Mouse (Mus musculus) lung, embryonic 16.5 days (tissue): Measurements from ENCODE around the gene Gm5751. TPM values are rescaled to one million over a fixed set of nuclear protein-coding genes. Genes with fewer than 3 reads are reported as not detected.

Source experiments
- ATAC-seq: fragments of 200-750 bp; cut with Nextera tagmentation; 2 replicates; pipeline ENCODE4 v1.8.0; 2017; ENCODE audit warnings: low read depth, mild to moderate bottlenecking, moderate library complexity
- H3K27ac ChIP-seq: fragments of 300-500 bp; sonication (generic); 2 replicates; pipeline ENCODE4 v1.5.1; 2014; ENCODE audit warnings: mild to moderate bottlenecking, control low read depth, low read length
- H3K27me3 ChIP-seq: fragments of 300-500 bp; sonication (generic); 2 replicates; pipeline ENCODE4 v1.6.1; 2014; ENCODE audit warnings: low read depth, low read length, mixed read lengths; ENCODE audit not compliant: control insufficient read depth, insufficient read depth
- H3K36me3 ChIP-seq: fragments of 300-500 bp; sonication (generic); 2 replicates; pipeline ENCODE4 v1.6.1; 2014; ENCODE audit warnings: low read length; ENCODE audit not compliant: control insufficient read depth, insufficient read depth
- H3K4me1 ChIP-seq: fragments of 300-500 bp; sonication (generic); replicated peaks from 2 replicates; pipeline ENCODE4 v1.6.1; 2014; ENCODE audit warnings: low read length, mixed read lengths; ENCODE audit not compliant: control insufficient read depth, insufficient read depth
- H3K4me2 ChIP-seq: fragments of 300-500 bp; sonication (generic); 2 replicates; pipeline ENCODE4 v1.6.1; 2014; ENCODE audit warnings: low read depth, low read length, control low read depth
- H3K4me3 ChIP-seq: fragments of 300-500 bp; sonication (generic); 2 replicates; pipeline ENCODE4 v1.5.1; 2014; ENCODE audit warnings: mild to moderate bottlenecking, low read length, control low read depth
- H3K9ac ChIP-seq: fragments of 300-500 bp; sonication (generic); 2 replicates; pipeline ENCODE4 v1.6.1; 2014; ENCODE audit warnings: low read length, control low read depth
- H3K9me3 ChIP-seq: fragments of 300-500 bp; sonication (generic); 2 replicates; pipeline ENCODE4 v1.6.1; 2016; ENCODE audit warnings: low read length; ENCODE audit not compliant: control insufficient read depth
- WGBS: fragments of 180-500 bp; shearing (Covaris S2); extraction: QIAGEN DNeasy Blood & Tissue Kit; methylation state at CpG from one replicate; pipeline ENCODE4 v1.1.7; 2014; 5-methylcytosine and 5-hydroxymethylcytosine counted together
- polyA plus RNA-seq: library from polyadenylated mRNA; unstranded; fragments of >200 nt; fragmentation: Nextera tagmentation; extraction: Ambion mirVana; gene quantifications from 2 replicates; pipeline ENCODE4 v1.2.1, GENCODE M21; 2015

The Gm5751 gene
- polyA plus RNA-seq, 1 experiment from 2014 or later: not detected

GRCm38 (mm10) chrX:8900823-8901222 lies 26.8 kb downstream of the Gm5751 start:
- H3K9ac ChIP-seq: no peak overlapping the region
- no peak for ATAC-seq
- H3K36me3 ChIP-seq: no peaks in the 10 kb centered on the region
- H3K4me3 ChIP-seq: no peak overlapping the region
- no peaks in the 10 kb centered on the region for H3K27me3 ChIP-seq
- no peak overlapping the region for H3K4me2 ChIP-seq
- no peak overlapping the region for H3K27ac ChIP-seq
- H3K4me1 ChIP-seq: no peaks in the 10 kb centered on the region
- H3K9me3 ChIP-seq: no peaks in the 10 kb centered on the region
- WGBS: 37% methylated on average over 4 of the region's 4 CpGs

GRCm38 (mm10) chrX:8901906-8902472 lies 27.9 kb downstream of the Gm5751 start:
- Histone ChIP-seq H3K4me1 (no peaks in the 10 kb centered on the region), H3K9me3 (no peaks in the 10 kb centered on the region), H3K4me3 (no peak overlapping the region), H3K9ac (no peak overlapping the region), H3K36me3 (no peaks in the 10 kb centered on the region), H3K27ac (no peak overlapping the region), H3K4me2 (no peak overlapping the region), H3K27me3 (no peaks in the 10 kb centered on the region)
- no peak for ATAC-seq
- 27% methylated on average over 7 of the region's 7 CpGs for WGBS

- no peaks in the 10 kb centered on the region for H3K9me3 ChIP-seq
- WGBS: 68% methylated on average over 4 of the region's 4 CpGs
- H3K4me3 ChIP-seq: no peak overlapping the region
- no peaks in the 10 kb centered on the region for H3K4me1 ChIP-seq
- H3K27me3 ChIP-seq: no peaks in the 10 kb centered on the region
- no peak for ATAC-seq
- H3K9ac ChIP-seq: no peak overlapping the region
- H3K4me2 ChIP-seq: no peak overlapping the region
- no peaks in the 10 kb centered on the region for H3K36me3 ChIP-seq
- no peak overlapping the region for H3K27ac ChIP-seq
These were observed 47.0 kb downstream of the Gm5751 start for GRCm38 (mm10) chrX:8921080-8921479.

DNA sequence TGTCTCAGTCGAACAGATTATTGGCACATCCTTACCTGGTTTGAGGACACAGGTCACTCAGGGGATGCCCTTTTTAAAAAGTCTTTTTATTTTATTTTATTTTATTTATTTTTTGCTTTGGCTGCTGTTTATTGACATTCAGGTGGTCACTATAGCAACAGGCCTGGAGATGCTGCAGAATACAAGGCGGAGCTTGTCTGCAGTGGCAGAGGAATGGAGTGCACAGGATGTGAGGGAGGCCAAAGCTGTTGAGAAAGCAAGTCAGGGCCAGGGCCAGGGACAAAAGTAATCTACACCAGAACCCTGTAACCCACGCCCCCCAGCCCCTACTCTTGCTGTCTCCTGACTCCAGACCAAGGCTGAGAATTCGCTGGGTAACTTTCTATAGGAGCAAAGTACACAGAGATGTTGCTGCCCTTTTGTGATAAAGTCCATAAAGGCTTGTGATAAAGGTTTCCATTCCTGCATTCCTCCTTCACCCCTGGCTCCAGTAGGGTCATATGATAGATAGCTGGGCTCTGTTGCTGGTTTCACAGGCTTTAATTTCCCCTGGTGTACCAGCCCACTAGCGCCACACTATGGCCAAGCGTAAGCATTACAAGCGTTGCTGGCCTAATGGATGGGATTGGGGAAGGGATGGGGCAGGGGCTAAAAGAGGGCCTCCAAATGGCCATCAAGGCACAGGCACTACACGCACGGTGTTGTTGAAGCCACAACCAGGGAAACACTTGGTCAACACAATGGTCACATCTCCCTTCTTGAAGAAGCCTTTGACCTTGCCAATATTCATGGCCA lies 48.0 kb downstream of the Gm5751 start:
- no peak for ATAC-seq
- no peaks in the 10 kb centered on the region for H3K9me3 ChIP-seq
- no peak overlapping the region for H3K4me3 ChIP-seq
- no peaks in the 10 kb centered on the region for H3K36me3 ChIP-seq
- no peak overlapping the region for H3K27ac ChIP-seq
- no peak overlapping the region for H3K9ac ChIP-seq
- WGBS: 47% methylated on average over 9 of the region's 9 CpGs
- H3K27me3 ChIP-seq: no peaks in the 10 kb centered on the region
- H3K4me1 ChIP-seq: no peaks in the 10 kb centered on the region
- no peak overlapping the region for H3K4me2 ChIP-seq

DNA sequence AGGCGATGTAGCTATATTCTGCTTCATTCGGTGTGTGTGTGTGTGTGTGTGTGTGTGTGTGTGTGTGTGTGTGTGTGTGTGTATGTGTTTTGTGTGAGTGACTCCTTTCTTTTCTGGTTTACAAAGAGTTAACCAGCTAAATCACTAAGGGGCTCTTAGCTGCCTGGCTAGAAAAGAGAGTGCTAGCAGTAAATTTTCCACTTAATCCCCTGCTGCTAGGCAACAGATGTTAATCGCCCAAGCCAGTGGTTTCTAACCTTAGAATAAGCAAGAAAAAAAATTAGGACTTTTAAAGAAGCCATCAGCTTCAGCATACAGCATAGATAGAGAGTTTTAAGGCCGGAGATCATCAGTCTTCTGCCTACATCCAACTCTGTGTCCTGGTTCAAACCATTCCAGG lies 53.3 kb downstream of the Gm5751 start:
- no peak overlapping the region for H3K4me3 ChIP-seq
- no peak overlapping the region for H3K27ac ChIP-seq
- ATAC-seq: no peak
- no peak overlapping the region for H3K9ac ChIP-seq
- no peaks in the 10 kb centered on the region for H3K4me1 ChIP-seq
- H3K9me3 ChIP-seq: no peaks in the 10 kb centered on the region
- H3K27me3 ChIP-seq: no peaks in the 10 kb centered on the region
- WGBS: 34% methylated on average over 4 of the region's 4 CpGs
- no peak overlapping the region for H3K4me2 ChIP-seq
- H3K36me3 ChIP-seq: no peaks in the 10 kb centered on the region

Other genes with a start within 250 kb of the Gm5751 start
- gene Ssxb8, start 183.4 kb upstream of the Gm5751 start, polyA plus RNA-seq: not detected in 2 replicates
- not detected in 2 replicates for gene Ssx9, start 125.8 kb upstream of the Gm5751 start, polyA plus RNA-seq
- not detected in 2 replicates for gene Ssxb5, start 70.6 kb upstream of the Gm5751 start, polyA plus RNA-seq
- not detected in 2 replicates for gene Gm6592, start 30.3 kb upstream of the Gm5751 start, polyA plus RNA-seq
- gene B630019K06Rik, start 18.1 kb downstream of the Gm5751 start, polyA plus RNA-seq: 3.1 and 3.5 TPM in 2 replicates
- gene Fthl17b, start 88.7 kb downstream of the Gm5751 start, polyA plus RNA-seq: not detected in 2 replicates
- not detected in 2 replicates for gene Fthl17c, start 102.3 kb downstream of the Gm5751 start, polyA plus RNA-seq
- gene Fthl17d, start 112.5 kb downstream of the Gm5751 start, polyA plus RNA-seq: not detected in 2 replicates
- not detected in 2 replicates for gene Fthl17e, start 159.2 kb downstream of the Gm5751 start, polyA plus RNA-seq
- gene Fthl17f, start 188.8 kb downstream of the Gm5751 start, polyA plus RNA-seq: not detected in 2 replicates
- not detected in 2 replicates for gene 4930402K13Rik, start 230.3 kb downstream of the Gm5751 start, polyA plus RNA-seq